Mouse (Mus musculus): Measurements from ENCODE around the gene D5Ertd579e. TPM values are rescaled to one million over a fixed set of nuclear protein-coding genes. Genes with fewer than 3 reads are reported as not detected.

Gene D5Ertd579e
- total RNA-seq (2021), result 100 to 1,000 TPM; 100 to 106 TPM

DNA sequence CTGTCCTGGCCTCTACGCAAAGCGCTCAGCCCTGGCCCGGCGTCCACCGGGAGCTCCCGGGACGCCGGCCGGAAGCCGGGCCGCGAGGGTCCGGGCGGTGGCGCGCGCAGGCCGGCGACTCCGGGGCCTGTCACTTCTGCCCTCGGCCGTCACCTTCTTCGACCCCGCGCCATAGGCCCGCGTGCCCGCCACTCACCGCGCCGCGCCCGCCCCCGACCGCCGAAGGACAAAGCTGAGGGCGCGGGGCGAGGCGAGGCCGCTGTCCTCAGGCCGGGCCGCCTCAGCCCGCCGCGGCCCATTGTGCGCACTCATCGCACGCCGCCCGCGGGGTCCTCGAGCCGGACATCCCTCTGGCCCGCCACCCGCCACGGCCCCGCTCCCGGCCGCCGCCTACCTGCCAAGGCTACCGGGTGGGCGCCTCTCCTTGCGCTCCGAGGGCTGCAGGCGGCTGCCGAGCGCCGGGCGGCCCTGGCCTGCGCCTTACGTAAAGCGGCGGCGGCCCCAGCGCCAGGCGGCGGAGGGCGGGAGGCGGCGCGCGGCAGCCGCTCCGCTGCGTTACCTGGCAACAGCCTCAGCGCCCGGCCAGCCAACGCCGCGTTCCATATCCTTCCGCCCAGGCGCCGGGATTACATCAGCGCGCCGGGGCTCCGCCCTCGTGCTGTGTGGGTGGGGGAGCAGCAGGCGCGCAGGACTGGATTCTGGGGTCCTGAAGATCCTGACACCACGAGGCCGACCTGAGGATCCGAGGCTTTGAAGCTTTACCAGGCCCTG lies at the start of gene D5Ertd579e:
D5Ertd579e (minus strand) TSS at position 564 of the 771 bp plus-strand sequence.
- DNase-seq, result peak; percentile 94 to 95

DNA sequence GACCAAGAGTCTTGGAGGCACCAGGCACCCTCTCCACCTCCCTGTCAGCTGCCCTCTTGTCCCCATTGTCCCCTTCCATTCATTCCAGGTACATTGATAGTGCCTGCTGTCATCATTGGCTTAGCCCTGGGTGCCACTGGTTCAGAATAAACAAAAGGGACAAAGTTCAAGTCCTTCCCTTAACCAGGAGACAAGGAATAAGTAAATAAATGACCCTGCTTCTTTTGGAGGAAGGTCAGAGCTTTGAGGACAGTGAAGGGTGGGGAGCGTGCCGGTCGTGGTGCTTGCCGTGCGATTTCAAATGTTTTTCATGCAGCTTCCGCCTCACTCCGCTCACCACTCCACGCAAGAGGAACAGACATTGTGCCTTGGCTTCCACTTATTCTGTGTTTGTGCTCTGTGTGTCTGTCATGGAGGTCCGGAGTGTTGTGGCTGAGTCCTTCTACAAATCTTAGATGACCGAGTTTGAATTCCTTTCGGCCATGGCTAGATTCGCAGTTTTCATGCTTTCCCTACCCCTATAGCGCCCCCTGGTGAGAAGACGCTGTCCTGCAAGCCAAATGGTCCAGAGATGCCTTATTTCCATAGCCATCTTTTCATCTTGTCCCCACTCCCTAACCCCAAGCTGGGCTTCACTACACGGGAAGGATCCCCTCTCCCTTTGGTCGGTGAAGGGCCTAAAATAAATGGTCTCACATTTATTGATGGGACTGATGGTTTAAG lies 46.5 kb upstream of the D5Ertd579e start:
- DNase-seq, result peak; percentile 78 to 83

DNA sequence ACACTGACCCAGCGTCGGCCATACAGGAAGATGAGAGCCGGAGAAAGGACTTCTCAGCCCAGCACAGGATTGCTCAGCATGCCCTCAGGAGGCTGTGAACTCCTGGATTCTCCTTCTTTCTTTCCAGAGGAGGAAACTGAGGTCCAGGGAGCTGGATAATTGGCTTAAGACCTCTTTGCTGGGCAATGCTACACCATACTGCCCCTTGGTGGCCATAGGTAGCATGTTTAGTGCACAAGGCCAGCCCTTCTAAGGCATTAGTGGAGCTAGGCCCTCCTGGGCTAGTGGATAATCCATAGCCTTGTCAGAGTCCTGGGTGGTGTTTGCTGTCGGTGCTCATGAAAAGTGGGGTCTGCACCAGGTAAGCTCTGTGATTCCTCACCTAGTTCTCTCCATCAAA lies 44.0 kb upstream of the D5Ertd579e start:
- no peak for DNase-seq

DNA sequence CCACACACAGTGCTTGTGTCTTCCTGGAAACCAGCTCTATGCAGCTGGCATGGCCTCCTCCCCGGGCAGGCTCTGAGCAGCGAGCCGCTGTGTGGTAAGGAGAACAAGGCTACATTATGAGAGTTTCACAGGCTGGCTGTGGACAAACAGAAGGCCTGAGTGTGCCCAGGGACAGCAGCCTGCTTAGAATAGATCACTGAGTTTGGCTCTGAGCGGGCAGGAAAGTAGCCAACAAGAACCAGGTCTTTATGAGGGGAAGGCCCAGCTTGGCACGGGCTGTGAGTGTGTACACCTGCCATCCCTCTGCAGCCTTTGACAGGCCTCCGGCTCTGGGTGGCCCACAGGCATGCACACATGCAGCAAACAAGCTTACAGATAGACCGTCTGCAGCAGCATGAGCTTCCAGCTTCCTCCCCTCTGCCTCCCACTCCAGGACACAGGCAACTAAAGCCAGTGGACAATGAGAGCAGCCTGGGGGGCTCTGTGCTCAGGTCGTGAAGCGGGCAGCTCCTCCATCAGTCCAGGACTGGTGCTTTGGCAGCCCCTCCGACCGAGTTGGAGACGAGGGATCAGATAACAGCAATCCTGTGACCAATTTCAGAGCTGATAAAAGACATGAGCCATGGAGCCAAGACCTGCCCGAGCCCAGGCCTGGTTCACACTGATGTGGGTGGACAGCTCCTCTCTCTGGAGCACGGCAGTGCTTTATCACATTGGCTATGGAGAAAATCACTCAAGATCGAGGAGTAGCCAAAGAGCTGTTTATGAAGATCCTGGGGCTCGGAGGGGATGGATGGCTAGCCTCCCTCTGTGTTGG lies 43.2 kb upstream of the D5Ertd579e start:
- peak; percentile 56 to 78 for DNase-seq

DNA sequence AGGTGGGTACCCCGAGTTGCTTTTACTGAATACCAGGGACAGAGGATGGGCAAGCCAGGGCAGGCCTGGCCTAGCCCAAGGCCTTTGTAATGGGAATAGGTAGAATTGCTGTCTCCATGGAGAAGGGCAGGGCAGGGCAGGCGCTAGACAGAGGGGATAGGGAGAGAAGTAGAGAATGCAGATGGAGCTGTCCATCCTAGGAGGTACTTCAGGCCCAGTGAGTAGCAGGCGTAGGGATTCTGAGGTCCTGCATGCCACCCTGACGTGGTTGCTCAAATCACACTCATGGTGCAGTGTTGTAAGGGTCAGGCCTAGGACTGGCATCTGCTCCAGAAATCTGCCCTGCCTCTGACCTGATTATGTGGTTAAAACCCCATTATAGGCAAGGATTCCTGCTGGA lies 41.9 kb upstream of the D5Ertd579e start:
- no peak for DNase-seq

DNA sequence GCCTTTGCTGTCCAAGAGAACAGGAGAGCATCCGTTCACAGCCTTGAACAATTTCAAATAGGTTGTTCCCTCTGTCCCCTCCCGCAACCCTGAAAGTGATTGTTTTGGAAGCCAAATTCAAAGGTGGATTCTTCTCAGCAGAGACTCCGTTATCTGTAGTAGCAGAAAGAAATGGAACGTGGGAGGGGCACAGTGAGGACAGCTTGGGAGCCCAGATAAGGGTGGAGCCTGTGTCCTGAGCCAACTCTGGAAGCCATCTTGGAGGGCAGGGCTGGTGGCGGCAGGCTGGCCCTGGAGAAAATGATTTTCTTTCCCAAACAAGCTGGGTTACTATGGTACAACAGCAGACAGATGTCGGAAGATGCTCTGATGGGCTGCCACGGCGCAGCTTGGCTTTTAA lies 40.2 kb upstream of the D5Ertd579e start:
- DNase-seq, result peak; percentile 31 to 35

DNA sequence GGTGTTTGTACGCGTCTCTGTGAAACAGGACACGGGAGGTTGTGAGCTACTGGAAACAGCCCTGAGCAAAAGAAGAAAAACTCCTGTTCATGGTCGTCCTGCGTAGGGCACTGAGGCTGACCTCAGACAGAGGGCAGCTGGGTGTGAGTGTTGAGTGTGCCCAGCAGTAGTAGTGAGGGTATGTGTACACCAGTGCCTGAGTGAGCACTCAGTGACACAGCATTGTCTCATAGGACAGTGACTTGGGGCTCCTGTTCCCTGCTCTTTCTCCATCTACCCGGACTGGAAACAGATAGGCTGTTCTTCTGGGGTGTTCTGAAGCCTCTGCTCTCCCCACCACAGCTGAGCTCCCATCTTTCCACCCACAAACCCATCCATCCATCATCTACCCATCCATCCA lies 39.3 kb upstream of the D5Ertd579e start:
- DNase-seq, result no peak

DNA sequence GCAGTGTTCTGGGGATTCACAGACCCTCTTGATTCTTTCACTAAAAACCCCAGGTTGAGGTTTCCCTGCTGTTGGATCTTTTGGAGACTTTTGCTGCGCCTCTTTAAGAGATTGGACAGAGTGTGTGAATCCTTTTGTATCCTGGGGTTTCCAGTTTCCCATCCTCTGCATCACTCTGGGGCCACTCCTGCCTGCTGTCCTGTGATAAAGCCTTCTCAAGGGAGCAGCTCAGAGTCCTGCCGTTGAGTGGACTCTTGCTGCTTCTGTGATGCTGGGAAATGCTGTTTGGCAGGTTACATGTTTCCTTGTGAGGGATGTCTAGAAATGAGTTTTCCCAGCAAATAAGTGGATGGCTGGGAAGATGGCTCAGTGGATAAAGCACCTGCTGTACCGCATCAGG lies 37.6 kb upstream of the D5Ertd579e start:
- DNase-seq, result no peak

DNA sequence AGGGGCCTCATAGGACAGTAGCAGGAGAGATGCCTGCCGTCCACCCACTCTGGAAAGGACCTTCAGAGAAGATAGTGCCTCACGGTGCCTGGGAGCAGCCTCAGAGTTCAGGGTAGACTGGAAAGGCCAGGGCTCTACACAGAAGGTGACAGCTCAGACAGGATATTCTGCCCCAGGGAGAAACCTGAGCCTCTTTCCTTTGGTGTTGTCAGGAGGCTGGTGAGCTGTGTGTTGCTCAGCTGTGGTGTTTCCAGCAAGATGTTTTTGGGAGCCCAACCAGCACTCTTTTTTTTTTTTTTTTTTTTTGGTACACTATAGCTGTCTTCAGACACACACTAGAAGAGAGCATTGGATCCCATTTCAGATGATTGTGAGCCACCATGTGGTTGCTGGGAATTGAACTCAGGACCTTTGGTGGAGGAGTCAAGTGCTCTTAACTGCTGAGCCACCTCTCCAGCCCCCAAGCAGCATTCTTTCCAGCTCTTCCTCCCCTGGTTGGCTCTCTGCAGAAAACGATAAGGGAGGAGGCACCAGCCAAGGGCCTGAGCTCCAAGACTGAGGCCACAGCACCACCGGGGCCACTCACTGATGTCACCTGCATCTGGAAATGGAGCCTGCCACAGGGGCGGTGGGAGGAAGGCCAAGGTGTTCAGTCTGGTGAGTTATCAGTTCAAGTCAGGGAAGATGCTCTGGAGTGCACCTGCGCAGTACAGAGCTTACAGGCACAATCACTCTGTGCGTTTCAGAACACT lies 36.3 kb upstream of the D5Ertd579e start:
- DNase-seq, result no peak

DNA sequence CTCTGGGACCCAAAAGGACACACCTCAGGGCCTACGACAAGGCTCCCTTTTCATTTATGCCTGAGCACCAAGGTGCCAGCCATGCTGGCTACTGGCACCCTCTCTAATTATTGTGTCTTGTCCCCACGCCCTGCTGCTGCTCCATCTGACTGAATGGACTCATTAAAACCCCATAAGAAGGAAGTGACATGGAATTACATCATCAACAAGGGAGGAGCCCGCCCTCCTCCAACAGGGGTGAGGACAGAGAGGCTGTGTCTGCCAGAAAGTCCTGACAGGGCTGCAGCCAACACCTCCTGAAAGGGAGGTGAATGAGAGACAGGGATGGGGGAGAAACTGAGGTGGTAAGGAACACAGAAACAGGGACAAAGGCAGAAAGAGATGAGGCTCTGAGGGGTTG lies 34.9 kb upstream of the D5Ertd579e start:
- no peak for DNase-seq

DNA sequence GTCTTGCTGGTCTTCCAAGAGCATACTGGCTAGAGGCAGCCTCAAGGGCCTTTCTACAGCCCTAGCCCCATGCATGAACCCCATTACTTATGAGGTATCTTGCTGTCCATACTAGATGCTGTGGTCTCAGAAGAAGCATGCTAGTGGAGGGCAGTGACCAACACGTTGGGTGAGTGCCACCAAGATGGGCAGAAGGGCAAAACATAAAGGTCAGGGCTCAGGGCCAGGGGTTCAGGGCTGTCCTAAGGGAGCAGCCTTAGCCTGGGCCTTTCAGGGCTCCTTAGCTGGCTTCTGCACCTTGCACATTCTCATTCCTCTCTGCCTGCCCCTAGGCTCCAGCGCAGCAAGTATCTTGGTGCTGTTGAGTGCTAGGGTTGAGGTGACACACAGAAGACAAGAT lies 34.1 kb upstream of the D5Ertd579e start:
- DNase-seq, result no peak

DNA sequence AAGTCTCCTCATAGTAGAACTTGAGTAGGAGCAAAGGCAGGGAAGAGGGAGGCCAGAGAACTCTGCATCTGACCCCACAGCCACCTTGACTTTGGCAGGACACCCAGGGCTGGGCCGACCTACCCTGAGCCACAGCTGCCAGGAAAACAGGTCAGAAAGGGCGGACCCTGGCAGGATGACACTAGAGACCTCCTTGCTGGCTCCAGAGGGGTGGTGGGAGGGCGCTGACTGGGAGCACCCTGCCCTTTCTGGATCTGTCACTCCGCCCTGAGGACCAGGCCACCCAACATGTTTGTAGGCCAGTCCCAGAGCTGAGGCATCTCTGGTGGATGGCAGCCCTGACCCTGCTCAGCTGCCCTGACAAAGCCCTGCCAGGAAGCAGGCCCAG lies 33.3 kb upstream of the D5Ertd579e start:
- no peak for DNase-seq

DNA sequence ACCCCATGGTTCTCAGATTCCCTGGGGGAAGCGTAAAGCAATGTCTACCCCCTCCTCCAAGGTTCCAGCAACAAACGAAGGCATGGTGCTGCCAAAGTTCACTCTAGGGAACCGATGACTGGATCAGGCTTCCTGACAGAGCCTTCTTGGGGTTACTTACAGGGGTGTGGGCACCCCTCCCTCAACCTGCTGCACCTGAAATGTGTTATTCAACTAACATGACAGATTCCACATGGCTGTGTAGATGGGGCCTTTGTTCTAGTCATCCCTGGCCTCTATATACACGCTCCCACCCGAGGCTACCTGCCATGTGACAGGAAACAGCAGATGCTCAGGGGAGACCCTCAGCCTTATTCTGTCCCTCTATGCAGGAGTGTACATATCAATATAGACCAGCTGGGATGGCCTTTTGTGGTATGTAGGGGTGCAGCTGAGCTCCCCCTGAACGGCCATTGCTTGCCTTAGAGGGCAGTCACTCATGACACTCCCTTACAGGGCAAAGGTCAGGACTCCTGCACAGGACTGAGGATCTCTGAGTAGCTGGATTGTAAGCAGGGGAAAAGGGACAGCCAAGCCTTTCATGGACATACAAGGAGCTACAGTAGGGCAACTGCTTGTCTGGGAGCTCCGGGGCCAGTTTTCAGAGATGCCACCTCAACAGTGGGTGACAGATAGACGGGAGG lies 32.7 kb upstream of the D5Ertd579e start:
- DNase-seq, result no peak

DNA sequence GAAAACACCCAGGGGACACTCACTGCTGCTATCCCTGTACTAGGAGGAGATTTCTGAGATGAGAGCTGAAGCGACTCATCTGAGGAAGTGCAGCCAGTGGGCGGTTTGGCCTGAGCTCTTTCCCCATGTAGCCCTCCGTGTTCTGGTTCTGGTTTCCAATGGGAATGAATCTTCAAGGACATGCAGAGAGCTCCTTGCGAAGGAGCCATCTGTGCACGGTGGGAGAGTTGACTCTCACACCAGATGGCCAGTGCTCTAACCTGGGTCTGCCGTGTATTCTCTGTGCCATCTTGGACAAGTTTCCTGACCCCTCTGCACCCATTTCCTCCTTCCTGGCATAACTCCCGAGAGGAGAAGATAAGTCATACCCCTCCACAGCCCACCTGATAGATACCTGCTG lies 32.0 kb upstream of the D5Ertd579e start:
- no peak for DNase-seq

DNA sequence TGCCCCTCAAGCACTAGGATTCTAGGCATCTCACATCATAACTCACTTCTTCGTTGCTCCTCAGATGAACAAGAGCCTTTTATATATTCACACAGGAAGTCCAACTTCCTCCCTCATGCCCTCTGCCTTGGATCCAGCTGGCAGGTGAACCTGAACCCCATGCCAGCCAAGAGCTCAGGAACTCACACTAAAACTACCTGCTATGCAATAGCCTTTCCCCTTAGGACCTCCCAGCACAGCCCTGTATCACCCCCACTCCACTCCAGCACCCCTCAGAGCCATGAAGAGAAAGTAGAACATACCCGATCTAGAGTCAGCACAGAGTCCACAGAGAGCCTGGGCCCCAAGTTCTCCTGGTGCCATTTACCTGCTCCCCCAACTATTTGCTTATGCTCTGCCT lies 31.3 kb upstream of the D5Ertd579e start:
- no peak for DNase-seq

DNA sequence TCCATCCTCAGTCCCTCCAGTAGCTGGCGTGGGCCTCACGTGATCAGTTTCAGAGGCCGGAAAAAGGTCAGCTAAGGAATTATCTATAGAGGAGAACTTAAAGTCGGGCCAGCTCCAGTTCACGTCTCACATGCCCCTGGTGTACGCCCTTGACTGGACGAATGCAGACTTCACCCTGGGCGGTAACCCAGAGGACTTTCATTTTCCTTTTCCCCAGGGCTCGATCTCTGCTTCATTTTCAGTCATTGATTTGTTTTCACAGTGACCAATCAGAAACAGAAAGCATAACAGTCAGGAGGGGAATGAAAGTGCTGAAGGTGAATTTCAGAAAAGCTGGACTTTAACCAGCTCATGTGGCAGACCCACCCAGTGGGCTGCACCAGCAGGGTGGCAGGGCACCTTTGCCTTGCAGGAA lies 30.6 kb upstream of the D5Ertd579e start:
- DNase-seq, result no peak

DNA sequence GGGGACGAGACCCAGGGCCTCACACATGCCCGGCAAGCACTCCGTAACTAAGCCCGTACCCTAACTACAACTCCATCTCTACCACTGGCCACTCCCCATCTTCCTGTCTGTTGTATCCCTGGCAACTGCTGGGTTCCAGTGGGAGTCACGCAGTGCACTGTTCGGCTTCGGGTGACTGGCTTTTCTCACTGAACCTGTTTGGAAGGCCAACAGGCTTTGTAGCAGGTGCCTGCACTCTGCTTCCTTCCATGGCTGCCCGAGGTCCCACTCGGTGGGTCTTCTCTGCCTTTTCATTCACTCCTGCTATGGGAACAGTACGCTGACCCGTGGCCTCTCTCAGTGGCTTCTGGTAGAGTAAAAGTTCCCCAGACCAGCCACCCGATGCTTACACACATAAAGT lies 30.0 kb upstream of the D5Ertd579e start:
- no peak for DNase-seq

DNA sequence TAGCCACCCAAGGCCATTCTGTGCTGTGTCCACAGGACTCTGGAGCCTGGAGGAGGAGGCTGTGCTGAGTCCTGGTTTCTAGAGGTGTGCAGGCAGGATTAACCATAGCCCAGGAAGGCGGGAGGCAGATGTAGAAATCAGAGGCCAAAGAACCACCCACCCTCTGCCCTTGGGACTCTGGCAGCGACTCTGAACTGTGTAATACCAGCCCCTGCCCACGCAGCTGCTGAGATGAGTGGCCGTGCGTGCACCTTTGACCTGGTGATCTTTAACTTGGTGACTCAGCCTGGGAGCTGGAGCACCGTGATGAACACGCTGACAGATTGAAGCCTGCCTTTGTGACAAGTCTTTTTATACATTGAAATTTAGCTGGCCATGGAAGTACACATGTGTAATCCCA lies 28.4 kb upstream of the D5Ertd579e start:
- no peak for DNase-seq

DNA sequence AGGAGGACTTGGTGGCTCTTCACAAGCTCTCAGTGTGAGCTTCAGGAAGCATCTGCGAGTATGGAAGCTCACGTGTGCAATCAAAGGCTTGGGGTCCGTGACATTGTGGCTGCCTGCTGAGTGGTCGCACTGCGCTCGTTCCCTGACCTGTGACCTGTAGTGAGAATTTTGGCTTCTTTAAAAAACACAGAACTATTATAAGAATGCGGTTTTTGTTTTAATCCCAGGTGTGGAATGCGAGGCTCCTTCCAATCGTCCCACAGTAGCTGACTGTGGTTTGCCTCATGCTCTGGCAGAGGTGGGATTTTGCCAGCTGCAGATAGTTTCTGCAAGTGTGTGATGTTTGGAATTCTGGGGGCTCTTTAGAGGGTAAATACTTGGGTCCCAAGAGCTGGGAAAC lies 27.5 kb upstream of the D5Ertd579e start:
- DNase-seq, result no peak

DNA sequence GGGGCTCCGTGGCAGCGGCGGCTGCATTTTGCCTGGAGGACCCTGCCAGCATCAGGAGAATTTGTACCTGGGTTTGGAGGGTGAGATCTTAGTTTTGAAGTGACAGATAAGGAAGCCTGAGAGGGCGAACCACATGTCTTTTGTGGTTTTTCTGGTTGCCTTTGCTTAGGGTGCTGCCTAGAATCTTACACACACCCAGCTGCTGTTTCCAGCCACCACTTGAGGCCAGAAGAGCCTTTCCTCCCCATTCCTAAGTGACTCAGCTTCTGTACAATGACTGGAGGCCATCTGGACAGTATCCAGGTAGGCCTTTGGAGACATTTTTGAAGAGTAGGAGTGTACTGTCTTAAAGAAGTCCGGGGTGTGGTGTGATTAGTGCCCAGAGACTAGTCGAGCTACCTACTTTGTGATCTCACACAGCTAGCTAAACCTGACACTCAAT lies 26.6 kb upstream of the D5Ertd579e start:
- DNase-seq, result no peak

DNA sequence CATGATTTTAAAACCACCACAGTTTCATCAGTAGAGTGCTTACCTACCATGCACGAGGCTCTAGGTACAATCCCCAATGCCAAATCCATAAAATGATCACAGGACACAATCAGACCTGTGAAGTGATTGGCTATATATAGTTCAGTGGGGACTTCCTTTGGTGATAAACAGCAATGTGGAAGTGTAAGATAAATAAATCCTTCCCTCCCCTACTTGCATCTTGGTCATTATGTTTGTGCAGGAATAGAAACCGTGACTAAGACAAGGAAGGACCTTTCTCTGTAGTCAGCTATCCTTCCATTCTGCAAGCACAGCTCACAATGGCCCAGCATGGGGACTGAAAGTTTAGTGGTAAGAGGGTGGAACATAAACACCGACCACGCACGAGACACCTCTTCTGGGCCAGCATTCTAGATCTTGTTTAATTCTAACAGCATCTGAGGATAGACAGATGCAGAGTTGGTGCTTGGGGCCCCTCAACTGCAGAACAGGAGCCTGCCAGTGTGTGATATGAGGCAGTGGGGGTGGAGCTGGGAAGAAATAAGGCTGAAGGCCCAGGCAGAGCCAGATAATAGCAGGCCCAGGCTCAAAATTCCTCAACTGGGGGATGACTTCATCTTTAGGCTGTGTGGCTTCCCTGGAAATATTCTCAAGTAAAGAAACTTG lies 25.0 kb upstream of the D5Ertd579e start:
- DNase-seq, result no peak
